Mouse (Mus musculus) MEL (cell line): Measurements from ENCODE around the gene Ankrd40. TPM values are rescaled to one million over a fixed set of nuclear protein-coding genes. Genes with fewer than 3 reads are reported as not detected.

Experiments
- DNase-seq: peaks from one replicate; pipeline ENCODE4 v3.0.0; 2011; ENCODE audit warnings: low read depth, low spot score
- H3K27ac ChIP-seq: 2 replicates; pipeline ENCODE4 v1.5.1; 2012; ENCODE audit warnings: low read depth, mild to moderate bottlenecking, control low read depth, low read length, moderate library complexity; ENCODE audit not compliant: control insufficient read depth
- H3K27me3 ChIP-seq, 2 experiments: fragments of 150-350 bp in 1 of 2; sonication (generic) in 1 of 2; 2 replicates each; pipeline ENCODE4 v1.6.1; 2012; ENCODE audit warnings: low read length in 2 of 2, mild to moderate bottlenecking in 2 of 2, improper control_type of control experiment in 1 of 2, moderate library complexity in 1 of 2; ENCODE audit not compliant: insufficient read depth in 2 of 2, control insufficient read depth in 1 of 2
- H3K36me3 ChIP-seq, 2 experiments: 2 replicates each; pipeline ENCODE4 v1.6.1; 2012 to 2014; ENCODE audit warnings: low read length in 2 of 2, improper control_type of control experiment in 1 of 2, inconsistent platforms in 1 of 2, mild to moderate bottlenecking in 1 of 2; ENCODE audit not compliant: insufficient read depth in 2 of 2, control insufficient read depth in 1 of 2
- H3K4me1 ChIP-seq, 2 experiments: fragments of 150-350 bp in 1 of 2; sonication (generic) in 1 of 2; 2 replicates each; pipeline ENCODE4 v1.6.1; 2012; ENCODE audit warnings: low read length in 2 of 2, improper control_type of control experiment in 1 of 2, mild to moderate bottlenecking in 1 of 2; ENCODE audit not compliant: insufficient read depth in 2 of 2, control insufficient read depth in 1 of 2
- H3K4me3 ChIP-seq, 2 experiments: fragments of 150-350 bp in 1 of 2; sonication (generic) in 1 of 2; 2 replicates each; pipeline ENCODE4 v1.5.1; 2012; ENCODE audit warnings: low read depth in 2 of 2, low read length in 2 of 2, mild to moderate bottlenecking in 2 of 2, moderate library complexity in 2 of 2, control low read depth in 1 of 2, improper control_type of control experiment in 1 of 2; ENCODE audit not compliant: control insufficient read depth in 1 of 2, insufficient read depth in 1 of 2
- H3K79me2 ChIP-seq: 2 replicates; pipeline ENCODE4 v1.6.1; 2012; ENCODE audit warnings: mild to moderate bottlenecking, low read length, moderate library complexity; ENCODE audit not compliant: control insufficient read depth, poor library complexity, insufficient read depth
- H3K9ac ChIP-seq: 2 replicates; pipeline ENCODE4 v1.6.1; 2012; ENCODE audit warnings: low read depth, mild to moderate bottlenecking, control low read depth, low read length, moderate library complexity; ENCODE audit not compliant: control insufficient read depth, poor library complexity, severe bottlenecking
- H3K9me3 ChIP-seq: fragments of 150-350 bp; sonication (generic); replicated peaks from 2 replicates; pipeline ENCODE4 v1.6.1; 2012; ENCODE audit warnings: mild to moderate bottlenecking, low read length, improper control_type of control experiment, moderate library complexity; ENCODE audit not compliant: insufficient read depth
- CHD1 ChIP-seq: IDR thresholded peaks from 2 replicates; pipeline ENCODE4 v1.6.1; 2012; ENCODE audit warnings: low read depth, mild to moderate bottlenecking, inconsistent platforms, low read length, improper control_type of control experiment
- CHD2 ChIP-seq: IDR thresholded peaks from 2 replicates; pipeline ENCODE4 v1.6.1; 2011; ENCODE audit warnings: low read length, improper control_type of control experiment
- CTCF ChIP-seq, 3 experiments: IDR thresholded peaks in 2 of 3; conservative IDR thresholded peaks in 1 of 3; 2 replicates each; pipeline ENCODE4 v1.5.1; 2011 to 2012; ENCODE audit warnings: low read length in 3 of 3, low read depth in 2 of 3, mild to moderate bottlenecking in 2 of 3, improper control_type of control experiment in 1 of 3, inconsistent platforms in 1 of 3, mixed read lengths in 1 of 3, moderate library complexity in 1 of 3; ENCODE audit not compliant: control insufficient read depth in 1 of 3, insufficient read depth in 1 of 3, poor library complexity in 1 of 3, severe bottlenecking in 1 of 3
- E2F4 ChIP-seq: IDR thresholded peaks from 2 replicates; pipeline ENCODE4 v1.6.1; 2011; ENCODE audit warnings: low read depth, low read length, improper control_type of control experiment, borderline replicate concordance
- EP300 ChIP-seq, 2 experiments: IDR thresholded peaks; 2 replicates each; pipeline ENCODE4 v1.6.1; 2011; ENCODE audit warnings: improper control_type of control experiment in 2 of 2, low read length in 2 of 2, low read depth in 1 of 2, mild to moderate bottlenecking in 1 of 2
- ETS1 ChIP-seq: IDR thresholded peaks from 2 replicates; pipeline ENCODE4 v1.6.1; 2012; ENCODE audit warnings: low read depth, mild to moderate bottlenecking, inconsistent platforms, low read length, improper control_type of control experiment, moderate library complexity
- GATA1 ChIP-seq: IDR thresholded peaks from 2 replicates; pipeline ENCODE4 v1.6.1; 2011; ENCODE audit warnings: low read depth, low read length, improper control_type of control experiment
- JUND ChIP-seq: IDR thresholded peaks from 2 replicates; pipeline ENCODE4 v1.6.1; 2011; ENCODE audit warnings: low read depth, mild to moderate bottlenecking, improper control_type of control experiment, low read length
- KAT2A ChIP-seq: conservative IDR thresholded peaks from 2 replicates; pipeline ENCODE4 v1.6.1; 2012; ENCODE audit warnings: low read depth, low read length, improper control_type of control experiment, inconsistent platforms
- MAFK ChIP-seq: IDR thresholded peaks from 2 replicates; pipeline ENCODE4 v1.6.1; 2011; ENCODE audit warnings: low read depth, mild to moderate bottlenecking, low read length, improper control_type of control experiment, borderline replicate concordance
- MAX ChIP-seq: IDR thresholded peaks from 2 replicates; pipeline ENCODE4 v1.6.1; 2011; ENCODE audit warnings: low read length, improper control_type of control experiment
- MAZ ChIP-seq: IDR thresholded peaks from 2 replicates; pipeline ENCODE4 v1.6.1; 2012; ENCODE audit warnings: low read depth, mild to moderate bottlenecking, inconsistent platforms, low read length, improper control_type of control experiment
- MEF2A ChIP-seq: IDR thresholded peaks from 2 replicates; pipeline ENCODE4 v1.6.1; 2014; ENCODE audit warnings: low read depth, mild to moderate bottlenecking, inconsistent platforms, low read length, improper control_type of control experiment; ENCODE audit not compliant: poor library complexity, insufficient replicate concordance, severe bottlenecking; ENCODE audit errors: extremely low read depth
- MXI1 ChIP-seq: IDR thresholded peaks from 2 replicates; pipeline ENCODE4 v1.6.1; 2011; ENCODE audit warnings: mild to moderate bottlenecking, low read depth, low read length, improper control_type of control experiment
- MYB ChIP-seq: IDR thresholded peaks from 2 replicates; pipeline ENCODE4 v1.6.1; 2011; ENCODE audit warnings: mild to moderate bottlenecking, low read depth, low read length, improper control_type of control experiment
- MYC ChIP-seq: IDR thresholded peaks from 2 replicates; pipeline ENCODE4 v1.6.1; 2011; ENCODE audit warnings: low read depth, mild to moderate bottlenecking, low read length, improper control_type of control experiment, moderate library complexity
- NELFE ChIP-seq: IDR thresholded peaks from 2 replicates; pipeline ENCODE4 v1.6.1; 2011; ENCODE audit warnings: low read depth, low read length, improper control_type of control experiment
- POLR2A ChIP-seq, 2 experiments: IDR thresholded peaks; 2 replicates each; pipeline ENCODE4 v1.6.1; 2011 to 2012; ENCODE audit warnings: low read length in 2 of 2, mild to moderate bottlenecking in 2 of 2, control low read depth in 1 of 2, improper control_type of control experiment in 1 of 2, low read depth in 1 of 2, moderate library complexity in 1 of 2; ENCODE audit not compliant: control insufficient read depth in 1 of 2, insufficient read depth in 1 of 2, poor library complexity in 1 of 2
- POLR2AphosphoS2 ChIP-seq: IDR thresholded peaks from 2 replicates; pipeline ENCODE4 v1.6.1; 2011; ENCODE audit warnings: low read length, improper control_type of control experiment
- POLR2AphosphoS5 ChIP-seq: IDR thresholded peaks from 2 replicates; pipeline ENCODE4 v1.6.1; 2012; ENCODE audit warnings: low read depth, borderline replicate concordance, mild to moderate bottlenecking, inconsistent platforms, low read length, moderate library complexity, mixed read lengths
- SIN3A ChIP-seq: IDR thresholded peaks from 2 replicates; pipeline ENCODE4 v1.6.1; 2012; ENCODE audit warnings: low read length, improper control_type of control experiment, inconsistent platforms
- SMC3 ChIP-seq: IDR thresholded peaks from 2 replicates; pipeline ENCODE4 v1.6.1; 2011; ENCODE audit warnings: low read depth, low read length, improper control_type of control experiment
- TAL1 ChIP-seq: IDR thresholded peaks from 2 replicates; pipeline ENCODE4 v1.6.1; 2012; ENCODE audit warnings: mild to moderate bottlenecking, inconsistent platforms, low read length, moderate library complexity, mixed read lengths
- TBP ChIP-seq: IDR thresholded peaks from 2 replicates; pipeline ENCODE4 v1.8.0; 2011; ENCODE audit warnings: low read depth, low read length, improper control_type of control experiment
- UBTF ChIP-seq: IDR thresholded peaks from 2 replicates; pipeline ENCODE4 v1.6.1; 2012; ENCODE audit warnings: low read depth, mild to moderate bottlenecking, inconsistent platforms, low read length, improper control_type of control experiment, moderate library complexity, borderline replicate concordance; ENCODE audit not compliant: insufficient read depth
- USF1 ChIP-seq: IDR thresholded peaks from 2 replicates; pipeline ENCODE4 v1.6.1; 2014; ENCODE audit warnings: low read depth, mild to moderate bottlenecking, inconsistent platforms, low read length, improper control_type of control experiment, moderate library complexity
- ZC3H11A ChIP-seq: IDR thresholded peaks from 2 replicates; pipeline ENCODE4 v1.6.1; 2012; ENCODE audit warnings: low read depth, mild to moderate bottlenecking, inconsistent platforms, low read length, improper control_type of control experiment
- ZMIZ1 ChIP-seq: IDR thresholded peaks from 2 replicates; pipeline ENCODE4 v1.6.1; 2012; ENCODE audit warnings: low read depth, mild to moderate bottlenecking, inconsistent platforms, low read length, improper control_type of control experiment, moderate library complexity
- ZNF384 ChIP-seq: IDR thresholded peaks from 2 replicates; pipeline ENCODE4 v1.6.1; 2012; ENCODE audit warnings: low read depth, mild to moderate bottlenecking, inconsistent platforms, low read length, improper control_type of control experiment
- polyA plus RNA-seq, 2 experiments: library from polyadenylated mRNA; stranded (reverse) in 1 of 2; unstranded in 1 of 2; fragments of >175 nt in 1 of 2; fragments of >200 nt in 1 of 2; gene quantifications; 2 replicates each; pipeline versions ENCODE4 v1.2.1 to v1.2.4; 2012; ENCODE audit warnings: low replicate concordance in 2 of 2, low read depth in 1 of 2; ENCODE audit not compliant: insufficient read length in 2 of 2, insufficient read depth in 1 of 2, missing spikeins in 1 of 2
- total RNA-seq: library from RNA; depleted of rRNA; stranded (reverse); fragments of 300-350 nt; gene quantifications from 2 replicates; pipeline ENCODE4 v1.2.3, GENCODE M21; 2012

The Ankrd40 gene
- total and polyA plus RNA-seq, 3 experiments, result 37.1 to 60.0 TPM; not detected in 1

DNA sequence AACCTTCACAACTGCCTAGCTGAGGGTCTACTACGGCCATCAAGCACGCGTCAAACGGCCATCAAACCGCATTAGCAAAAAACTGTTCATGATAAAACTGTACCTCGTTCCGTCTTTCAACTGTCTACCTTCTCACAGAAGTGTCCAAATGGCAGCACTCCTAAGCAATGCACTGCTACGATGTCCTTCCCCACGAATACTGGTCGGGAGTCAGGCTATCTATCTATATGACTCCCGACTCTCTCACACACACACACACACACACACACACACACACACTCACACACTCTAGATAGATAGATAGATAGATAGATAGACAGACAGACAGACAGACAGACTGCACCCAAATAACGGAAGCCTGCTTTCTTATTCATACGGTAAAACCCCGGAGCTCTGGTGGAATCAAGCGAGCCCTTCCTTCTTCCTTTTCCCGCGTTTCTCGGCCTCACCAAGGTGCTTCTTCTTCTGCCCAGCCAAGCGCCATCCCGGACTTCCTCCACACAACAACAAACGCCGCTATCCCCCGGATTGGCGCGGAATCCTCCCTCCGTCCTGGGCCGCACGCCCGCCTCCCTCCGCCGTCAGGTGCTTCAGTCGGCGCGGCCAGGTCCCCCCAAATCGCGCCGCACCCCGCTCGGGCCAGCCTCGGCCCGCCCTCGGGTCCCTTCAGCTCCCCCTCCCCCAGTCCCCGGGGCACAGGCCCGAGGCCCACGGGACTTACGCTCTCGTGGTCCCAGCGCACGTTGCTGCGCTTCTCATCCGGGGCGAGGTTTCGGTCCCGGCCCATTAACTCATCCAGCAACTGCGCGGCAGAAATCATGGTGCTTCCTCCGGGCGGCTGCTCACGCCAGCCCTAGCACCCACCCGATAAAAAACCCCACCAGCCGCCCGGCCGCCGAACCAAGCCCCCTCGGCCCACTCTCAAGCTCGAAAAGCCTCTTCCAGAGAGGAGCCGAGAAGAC lies 6.6 kb upstream of the Ankrd40 start (continued):
- TF ChIP-seq POLR2AphosphoS2 (no peak), NELFE (no peak), JUND (no peak), MEF2A (peak; percentile 5; the same call in 1 of the 2 replicates), SIN3A (peak; percentile 34; the same call in 1 of the 2 replicates), UBTF (0 out of 2 replicates have a peak, but pooled peaks have one; percentile 64), MAFK (no peak), EP300 (IDR thresholded peaks at IDR 0.05; ENCODE audit: low read depth in 1 of 2, low read length in 2 of 2) (peak; percentile 37 to 50; a peak in 2 of 4 replicates), POLR2A (IDR thresholded peaks at IDR 0.05; ENCODE audit: control insufficient read depth in 1 of 2, insufficient read depth in 1 of 2, low read depth in 1 of 2, low read length in 2 of 2, poor library complexity in 1 of 2) (peak in 1 of 2 experiments; percentile 77; a peak in 2 of 4 replicates), TAL1 (no peak), KAT2A (peak; percentile 48), TBP (peak; percentile 33; the same call in 1 of the 2 replicates), CTCF (IDR thresholded peaks at IDR 0.05 in 2 of 3, conservative IDR thresholded peaks at IDR 0.05 in 1 of 3; ENCODE audit: control insufficient read depth in 1 of 3, insufficient read depth in 1 of 3, low read depth in 2 of 3, low read length in 3 of 3, poor library complexity in 1 of 3, severe bottlenecking in 1 of 3) (no peak), MXI1 (peak; percentile 61), CHD1 (peak; percentile 96)
- TF ChIP-seq, all 39 proteins: peak for 16

DNA sequence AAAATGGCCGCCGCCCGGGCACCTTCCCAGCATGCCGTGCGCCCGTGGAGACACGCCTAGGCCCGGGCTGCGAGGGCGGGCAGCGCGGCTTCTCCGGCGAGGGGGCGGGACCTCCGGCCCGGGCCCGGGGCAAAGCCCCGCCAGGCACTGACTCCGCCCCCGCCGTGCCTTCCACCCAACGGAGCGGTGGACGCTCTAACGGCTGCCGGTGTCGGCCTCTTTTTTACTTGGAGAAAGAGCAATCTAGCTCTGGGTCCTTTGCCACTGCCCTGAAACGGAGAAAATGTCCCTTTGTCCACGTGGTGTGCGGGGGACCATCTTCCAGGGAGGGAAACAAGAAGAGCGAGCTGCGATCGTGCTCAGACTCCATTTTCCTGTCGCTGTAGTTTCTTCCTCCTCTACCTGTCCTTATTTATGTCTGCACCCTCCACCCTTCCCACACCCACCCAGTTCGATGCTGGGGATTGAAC lies 5.8 kb upstream of the Ankrd40 start, which contains the start of gene Luc7l3:
Luc7l3 (minus strand) TSS at position 58 of the 470 bp plus-strand sequence.
- DNase-seq, result peak; percentile 96
- Histone ChIP-seq H3K9ac (peak within 1 kb of the TSS; percentile 91), H3K27ac (peak within 1 kb of the TSS; percentile 91), H3K9me3 (no peaks in the 10 kb centered on the region), H3K27me3 (no peaks in the 10 kb centered on the region), H3K4me3 (peak within 1 kb of the TSS; percentile 81 to 99), H3K79me2 (peaks cover 52% of the 10 kb centered on the region), H3K4me1 (peaks cover 28 to 31% of the 10 kb centered on the region in 2 experiments), H3K36me3 (peaks cover 19 to 44% of the 10 kb centered on the region in 2 experiments)
- TF ChIP-seq ZNF384, result peak; percentile 40; the same call in 1 of the 2 replicates
- TF ChIP-seq ZMIZ1, result peak; percentile 95
- peak; percentile 89 for TF ChIP-seq SIN3A
- no peak for TF ChIP-seq UBTF
- TF ChIP-seq USF1, result peak; percentile 51; the same call in 1 of the 2 replicates
- TF ChIP-seq CHD2, result no peak
- peak; percentile 84; the same call in 1 of the 2 replicates for TF ChIP-seq E2F4
- TF ChIP-seq GATA1, result no peak
- TF ChIP-seq JUND, result no peak
- peak; percentile 78 for TF ChIP-seq TBP
- peak; percentile 68; the same call in 1 of the 2 replicates for TF ChIP-seq KAT2A
- TF ChIP-seq MAFK, result no peak
- TF ChIP-seq MAZ, result peak; percentile 73; the same call in 1 of the 2 replicates
- TF ChIP-seq ZC3H11A, result no peak; the same call in 1 of the 2 replicates
- peak; percentile 37; the same call in 1 of the 2 replicates for TF ChIP-seq MYC
- peak; percentile 81 for TF ChIP-seq MXI1
- TF ChIP-seq MAX, result peak; percentile 25; the same call in 1 of the 2 replicates
- TF ChIP-seq SMC3, result 0 out of 2 replicates have a peak, but pooled peaks have one; percentile 11
- TF ChIP-seq POLR2AphosphoS2, result peak; percentile 94
- peak; percentile 91; the same call in 1 of the 2 replicates for TF ChIP-seq CHD1
- peak; percentile 6; the same call in 1 of the 2 replicates for TF ChIP-seq ETS1
- no peak for TF ChIP-seq MEF2A
- TF ChIP-seq POLR2AphosphoS5, result no peak
- TF ChIP-seq CTCF (IDR thresholded peaks at IDR 0.05 in 2 of 3, conservative IDR thresholded peaks at IDR 0.05 in 1 of 3; ENCODE audit: control insufficient read depth in 1 of 3, insufficient read depth in 1 of 3, low read depth in 2 of 3, low read length in 3 of 3, poor library complexity in 1 of 3, severe bottlenecking in 1 of 3), result no peak
- peak; percentile 74; the same call in 1 of the 2 replicates for TF ChIP-seq MYB
